Mouse (Mus musculus) midbrain, embryonic 13.5 days (tissue): Measurements from ENCODE around the gene Prr12. TPM values are rescaled to one million over a fixed set of nuclear protein-coding genes. Genes with fewer than 3 reads are reported as not detected.

ENCODE experiments used
- ATAC-seq: fragments of 200-750 bp; cut with Nextera tagmentation; 2 replicates; pipeline ENCODE4 v1.8.0; 2017; ENCODE audit warnings: mild to moderate bottlenecking, moderate TSS enrichment, moderate library complexity
- H3K27ac ChIP-seq: fragments of 300-500 bp; sonication (generic); 2 replicates; pipeline ENCODE4 v1.5.1; 2015; ENCODE audit warnings: inconsistent platforms, mild to moderate bottlenecking, moderate library complexity
- H3K27me3 ChIP-seq: fragments of 300-500 bp; sonication (generic); 2 replicates; pipeline ENCODE4 v1.6.1; 2015; ENCODE audit warnings: mild to moderate bottlenecking, inconsistent platforms
- H3K36me3 ChIP-seq: fragments of 300-500 bp; sonication (generic); 2 replicates; pipeline ENCODE4 v1.6.1; 2015; ENCODE audit warnings: mild to moderate bottlenecking, inconsistent platforms
- H3K4me1 ChIP-seq: fragments of 300-500 bp; sonication (generic); replicated peaks from 2 replicates; pipeline ENCODE4 v1.6.1; 2015; ENCODE audit warnings: inconsistent platforms
- H3K4me2 ChIP-seq: fragments of 300-500 bp; sonication (generic); replicated peaks from 2 replicates; pipeline ENCODE4 v1.6.1; 2015; ENCODE audit warnings: moderate library complexity, mild to moderate bottlenecking, inconsistent platforms
- H3K4me3 ChIP-seq: fragments of 300-500 bp; sonication (generic); replicated peaks from 2 replicates; pipeline ENCODE4 v1.5.1; 2015; ENCODE audit warnings: mild to moderate bottlenecking, inconsistent platforms
- H3K9ac ChIP-seq: fragments of 300-500 bp; sonication (generic); replicated peaks from 2 replicates; pipeline ENCODE4 v1.6.1; 2015; ENCODE audit warnings: mild to moderate bottlenecking, inconsistent platforms
- H3K9me3 ChIP-seq: fragments of 300-500 bp; sonication (generic); 2 replicates; pipeline ENCODE4 v1.6.1; 2016; ENCODE audit warnings: mild to moderate bottlenecking, inconsistent platforms
- WGBS: fragments of 180-500 bp; shearing (Covaris S2); methylation state at CpG from one replicate; pipeline ENCODE4 v1.1.7; 2015; 5-methylcytosine and 5-hydroxymethylcytosine counted together
- polyA plus RNA-seq: library from polyadenylated mRNA; unstranded; fragments of >200 nt; fragmentation: Nextera tagmentation; extraction: Ambion mirVana; gene quantifications from 2 replicates; pipeline ENCODE4 v1.2.1, GENCODE M21; 2015

Gene Prr12
- polyA plus RNA-seq, 1 experiment from 2014 or later, result 17.0 TPM

DNA sequence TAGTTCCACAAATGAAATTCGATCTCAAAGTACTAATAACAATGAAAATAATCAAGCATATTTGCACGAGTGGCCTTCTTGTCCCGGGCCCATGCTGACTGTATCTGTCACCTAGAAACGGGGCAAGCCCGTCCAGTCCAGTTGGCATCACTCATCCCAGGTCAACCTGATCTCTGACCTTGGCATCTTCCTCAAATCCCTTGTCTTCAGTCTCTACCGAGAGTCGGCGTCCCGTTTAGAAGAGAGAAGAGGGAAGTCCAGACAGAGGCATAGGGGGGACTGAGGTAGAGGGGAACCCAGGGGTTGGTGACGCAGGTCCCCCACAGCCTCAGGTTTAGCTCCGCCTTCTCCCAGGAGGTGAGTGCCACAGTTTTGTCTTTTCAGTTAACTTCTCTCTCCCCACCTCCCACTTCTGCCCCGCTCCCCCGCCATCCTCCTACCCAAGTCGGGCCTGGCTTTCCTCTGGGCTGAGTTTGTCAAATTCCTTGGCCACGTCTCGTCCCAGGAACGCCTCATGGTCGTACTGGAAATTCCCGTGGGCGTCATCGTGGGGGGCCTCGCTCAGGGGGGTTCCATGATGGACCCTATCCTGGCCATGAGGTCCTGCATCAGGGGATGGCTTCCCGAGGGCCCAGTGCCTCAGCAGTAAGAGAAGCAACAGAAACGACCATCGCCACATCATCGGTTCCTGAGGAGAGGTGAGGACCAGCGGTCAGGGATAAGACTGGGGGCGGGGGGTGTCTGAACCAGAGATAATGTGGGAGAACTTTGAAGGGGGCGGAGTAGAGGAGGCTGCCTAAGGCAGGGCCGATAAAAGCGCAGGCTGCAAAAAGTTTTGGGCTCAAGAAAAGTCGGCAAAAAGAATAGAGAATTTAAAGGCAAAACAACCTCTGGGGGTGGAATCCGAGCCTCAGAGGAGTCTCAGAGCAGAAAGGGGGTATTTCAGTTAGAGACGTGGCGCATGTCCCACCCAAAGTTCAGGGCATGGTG lies 38.6 kb upstream of the Prr12 start:
- Histone ChIP-seq H3K4me2 (peak overlapping the region; percentile 61), H3K27ac (0 out of 2 replicates have a peak overlapping the region, but pooled peaks have one; percentile 14), H3K36me3 (peaks cover 13% of the 10 kb centered on the region), H3K4me3 (peak overlapping the region; percentile 43), H3K27me3 (0 out of 2 replicates have a peak, but pooled peaks cover 5% of the 10 kb centered on the region), H3K9me3 (no peaks in the 10 kb centered on the region), H3K9ac (peak overlapping the region; percentile 53), H3K4me1 (peaks cover 13% of the 10 kb centered on the region)
- 17% methylated on average over 35 of the region's 35 CpGs for whole genome bisulfite sequencing
- peak; percentile 62 for ATAC-seq

DNA sequence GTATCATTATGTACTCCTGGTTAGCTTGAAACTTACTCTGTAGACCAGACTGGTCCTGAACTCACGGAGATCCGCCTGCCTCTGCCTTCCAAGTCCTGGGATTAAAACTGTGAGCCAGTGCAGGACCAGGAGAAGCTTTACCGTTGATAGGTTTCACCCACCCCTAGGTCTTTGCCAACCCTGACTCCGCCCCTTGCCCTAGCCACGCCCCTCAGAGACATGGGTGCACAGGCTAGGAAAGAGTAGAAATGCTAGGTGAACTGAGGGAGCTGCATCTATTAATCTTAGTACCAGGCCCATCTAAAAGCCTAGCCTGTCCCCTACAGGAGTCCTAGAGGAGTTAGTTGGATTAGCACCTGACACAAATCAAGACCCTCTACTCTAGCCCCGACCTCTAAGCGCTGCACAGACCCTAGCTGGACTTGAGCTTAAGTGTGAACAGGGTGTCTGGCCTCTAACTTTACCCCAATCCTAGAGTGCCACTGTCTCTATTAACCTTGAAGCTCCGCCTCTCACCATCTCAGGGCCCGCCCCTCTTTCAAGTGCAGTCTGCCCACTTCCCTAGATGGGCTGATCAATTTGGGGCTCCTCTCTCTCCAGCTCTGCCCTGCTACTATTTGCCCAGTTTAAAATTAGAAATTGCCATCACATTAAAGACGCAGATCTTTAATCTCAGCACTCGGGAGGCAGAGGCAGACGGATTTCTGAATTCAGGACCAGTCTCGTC lies 37.7 kb upstream of the Prr12 start:
- Histone ChIP-seq H3K27ac (no peak overlapping the region), H3K27me3 (0 out of 2 replicates have a peak, but pooled peaks cover 5% of the 10 kb centered on the region), H3K4me1 (peaks cover 13% of the 10 kb centered on the region), H3K4me3 (no peak overlapping the region), H3K9ac (no peak overlapping the region), H3K36me3 (peaks cover 17% of the 10 kb centered on the region), H3K4me2 (peak overlapping the region; percentile 61; the same call in 1 of the 2 replicates), H3K9me3 (no peaks in the 10 kb centered on the region)
- ATAC-seq, result 0 out of 2 replicates have a peak, but pooled peaks have one; percentile 7
- WGBS, result 82% methylated on average over 13 of the region's 13 CpGs

DNA sequence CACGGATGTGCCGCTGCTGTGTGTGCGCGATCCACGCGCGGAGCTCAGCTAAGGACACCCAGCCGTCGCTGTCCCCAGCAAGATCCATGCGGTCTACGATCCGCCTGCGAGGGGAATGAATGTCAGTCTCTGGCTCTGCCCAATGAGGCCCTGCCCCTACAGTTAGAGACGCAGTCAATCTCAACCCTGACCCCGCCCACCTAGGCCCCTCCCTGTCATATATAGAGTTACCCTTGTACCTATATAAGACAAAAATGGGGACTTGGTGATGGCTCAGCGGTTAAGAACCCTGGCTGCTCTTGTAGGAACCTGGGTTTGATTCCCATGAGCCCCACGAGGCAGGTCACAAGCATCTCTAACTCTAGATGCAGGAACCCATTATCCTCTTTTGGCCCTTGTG lies 35.9 kb upstream of the Prr12 start:
- H3K4me1 ChIP-seq, result peaks cover 13% of the 10 kb centered on the region
- no peak overlapping the region for H3K27ac ChIP-seq
- 95% methylated on average over 17 of the region's 17 CpGs for WGBS
- no peak overlapping the region for H3K4me3 ChIP-seq
- 0 out of 2 replicates have a peak, but pooled peaks cover 5% of the 10 kb centered on the region for H3K27me3 ChIP-seq
- no peak overlapping the region for H3K9ac ChIP-seq
- no peaks in the 10 kb centered on the region for H3K9me3 ChIP-seq
- H3K36me3 ChIP-seq, result peaks cover 24% of the 10 kb centered on the region
- no peak for ATAC-seq
- no peak overlapping the region for H3K4me2 ChIP-seq

DNA sequence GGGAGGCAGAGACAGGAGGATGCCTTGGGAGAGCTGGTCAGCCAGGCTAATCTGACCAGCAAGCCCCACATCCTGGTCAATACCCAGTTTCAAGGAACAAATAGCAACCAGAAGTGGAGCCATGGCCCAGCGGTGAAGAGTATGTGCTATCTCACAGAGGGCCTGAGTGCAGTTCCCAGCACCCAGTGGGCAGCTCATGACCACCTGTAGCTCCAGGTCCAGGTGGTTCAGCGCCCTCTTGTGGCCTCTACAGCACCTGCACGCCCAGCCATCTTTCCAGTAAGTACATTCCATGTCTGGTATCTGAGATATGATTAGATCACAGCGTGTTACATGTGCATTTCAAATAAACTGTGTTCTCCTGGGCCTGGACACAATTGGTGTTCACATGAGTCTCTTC lies 33.4 kb upstream of the Prr12 start:
- Histone ChIP-seq H3K4me2 (no peak overlapping the region), H3K36me3 (peaks cover 28% of the 10 kb centered on the region), H3K27ac (no peak overlapping the region), H3K4me1 (peaks cover 2% of the 10 kb centered on the region; the same call in 1 of the 2 replicates), H3K9ac (no peak overlapping the region), H3K9me3 (no peaks in the 10 kb centered on the region), H3K27me3 (no peaks in the 10 kb centered on the region), H3K4me3 (no peak overlapping the region)
- no peak for ATAC-seq
- WGBS, result 80% methylated on average over 4 of the region's 4 CpGs

DNA sequence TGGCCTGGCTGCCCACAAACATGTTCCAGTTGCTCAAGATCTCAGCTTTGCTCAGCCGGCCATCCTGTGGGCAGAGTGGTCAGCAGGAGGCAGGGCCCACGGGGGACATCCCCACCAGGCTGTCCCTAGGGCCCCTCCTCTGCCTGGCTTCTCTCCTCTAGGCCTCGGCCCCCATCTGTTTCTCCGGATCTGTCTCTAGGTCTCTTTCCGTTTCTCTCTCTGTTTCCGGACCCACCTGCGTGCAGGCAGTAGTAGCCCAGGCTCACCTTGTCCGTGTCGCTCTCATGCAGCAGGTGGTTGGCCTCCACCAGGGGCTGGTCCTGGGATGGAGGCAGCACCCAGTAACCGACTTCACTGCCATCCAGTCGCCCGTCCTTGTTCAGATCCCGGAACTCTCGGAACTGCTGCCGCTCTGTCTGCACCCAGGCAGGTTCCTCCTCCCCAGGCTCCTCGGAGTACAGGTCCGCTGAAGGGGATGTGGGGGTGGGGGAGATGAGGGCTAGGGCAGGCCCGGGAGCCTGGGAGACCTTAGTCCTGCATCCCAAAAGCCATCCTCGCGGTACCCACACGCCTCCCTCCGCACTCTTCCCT lies 30.7 kb upstream of the Prr12 start:
- ATAC-seq, result no peak
- 87% methylated on average over 22 of the region's 22 CpGs for WGBS
- H3K27ac ChIP-seq, result no peak overlapping the region

DNA sequence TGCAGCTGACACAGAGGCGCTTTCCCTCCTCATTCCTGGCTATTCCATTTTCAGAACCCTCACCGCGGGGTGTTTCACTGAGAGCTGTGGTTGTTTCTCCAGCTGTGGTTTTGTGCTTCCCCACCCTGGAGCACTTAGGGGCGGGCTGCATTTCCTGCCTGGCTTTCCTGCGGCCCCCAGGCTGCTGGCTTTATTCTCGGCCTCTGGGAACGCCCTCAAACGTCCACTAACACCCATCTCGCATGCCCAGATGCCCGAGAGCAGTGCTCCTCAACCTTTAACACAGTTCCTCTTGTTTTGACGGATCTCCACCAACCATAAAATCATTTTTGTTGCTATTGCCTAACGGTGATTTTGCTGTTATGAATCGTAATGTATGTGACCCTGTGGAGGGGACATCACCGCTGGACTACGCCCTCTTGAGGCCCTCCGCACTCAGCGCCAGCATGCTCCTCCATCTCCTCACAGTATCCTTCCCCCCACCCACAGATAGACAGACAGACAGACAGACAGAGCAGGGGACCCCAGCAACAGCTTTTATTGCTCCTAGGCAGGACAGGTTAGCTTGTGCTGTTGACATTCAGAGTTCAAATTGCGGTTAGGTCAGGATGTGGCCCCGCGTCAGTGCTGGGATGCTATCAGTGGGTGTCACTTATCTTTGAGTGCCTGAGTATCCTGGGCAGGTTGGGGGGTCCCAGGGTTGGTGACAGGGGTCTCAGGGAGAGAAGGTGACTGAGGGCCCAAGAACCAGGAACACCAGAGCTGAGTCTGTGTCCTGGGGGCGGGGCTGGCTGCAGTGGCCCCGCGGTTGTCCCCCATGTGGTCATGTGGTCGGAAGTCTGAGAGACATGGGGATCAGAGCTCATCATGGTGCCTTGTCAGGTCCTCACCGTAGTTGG lies 30.0 kb upstream of the Prr12 start:
- H3K4me2 ChIP-seq, result no peak overlapping the region
- H3K9me3 ChIP-seq, result no peaks in the 10 kb centered on the region
- no peak overlapping the region for H3K4me3 ChIP-seq
- no peak for ATAC-seq
- no peaks in the 10 kb centered on the region for H3K27me3 ChIP-seq
- 79% methylated on average over 25 of the region's 25 CpGs for WGBS
- H3K36me3 ChIP-seq, result peaks cover 30% of the 10 kb centered on the region
- 0 out of 2 replicates have a peak, but pooled peaks cover 4% of the 10 kb centered on the region for H3K4me1 ChIP-seq
- no peak overlapping the region for H3K27ac ChIP-seq
- no peak overlapping the region for H3K9ac ChIP-seq

More for the DNA sequence above, 30.7 kb upstream of the Prr12 start:
- no peak overlapping the region for H3K4me3 ChIP-seq
- no peak overlapping the region for H3K9ac ChIP-seq
- H3K36me3 ChIP-seq, result peaks cover 28% of the 10 kb centered on the region
- H3K4me1 ChIP-seq, result 0 out of 2 replicates have a peak, but pooled peaks cover 4% of the 10 kb centered on the region
- no peaks in the 10 kb centered on the region for H3K27me3 ChIP-seq
- H3K9me3 ChIP-seq, result no peaks in the 10 kb centered on the region
- no peak overlapping the region for H3K4me2 ChIP-seq

DNA sequence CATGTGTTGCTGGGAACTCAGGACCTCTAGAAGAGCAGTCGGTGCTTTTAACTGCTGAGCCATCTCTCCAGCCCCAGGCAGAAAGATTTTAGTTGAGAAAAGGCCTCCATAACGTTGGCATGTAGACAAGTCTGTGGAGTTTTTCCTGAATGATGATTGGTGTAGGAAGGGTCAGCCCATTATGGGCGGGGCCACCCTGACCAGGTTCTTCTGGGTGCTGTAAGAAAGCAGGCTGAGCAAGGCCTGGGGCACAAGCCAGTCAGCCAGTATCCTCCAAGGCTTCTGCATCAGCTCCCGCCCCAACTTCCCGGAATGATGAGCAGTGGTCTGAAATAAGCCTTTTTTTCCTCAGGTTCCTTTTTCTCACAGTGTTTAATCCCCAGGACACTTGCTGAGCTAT lies 28.3 kb upstream of the Prr12 start:
- Histone ChIP-seq H3K4me1 (0 out of 2 replicates have a peak, but pooled peaks cover 4% of the 10 kb centered on the region), H3K27ac (no peak overlapping the region), H3K27me3 (no peaks in the 10 kb centered on the region), H3K4me3 (no peak overlapping the region), H3K9me3 (no peaks in the 10 kb centered on the region), H3K4me2 (no peak overlapping the region), H3K9ac (no peak overlapping the region), H3K36me3 (peaks cover 31% of the 10 kb centered on the region)
- WGBS, result 45% methylated on average over 5 of the region's 5 CpGs
- ATAC-seq, result no peak

DNA sequence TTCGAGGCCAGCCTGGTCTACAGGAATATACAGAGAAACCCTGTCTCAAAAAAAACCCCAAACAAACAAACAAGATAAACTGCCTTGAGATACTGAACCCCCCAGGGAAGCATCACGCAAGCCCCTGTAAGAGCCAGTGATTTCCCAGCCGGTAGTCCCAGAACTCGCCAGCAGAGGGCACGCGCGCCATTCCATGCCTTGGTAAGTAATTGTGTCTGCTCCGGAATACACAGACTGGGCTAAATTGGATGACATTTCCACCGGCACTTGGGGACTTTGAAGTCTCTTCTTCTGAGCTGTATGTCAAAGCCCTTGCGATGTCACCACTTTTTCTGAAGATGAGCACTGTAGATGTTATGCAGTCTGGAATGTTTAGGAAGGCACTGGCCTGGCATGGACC lies 27.2 kb upstream of the Prr12 start:
- no peak overlapping the region for H3K27ac ChIP-seq
- H3K4me2 ChIP-seq, result no peak overlapping the region
- H3K36me3 ChIP-seq, result peaks cover 40% of the 10 kb centered on the region

DNA sequence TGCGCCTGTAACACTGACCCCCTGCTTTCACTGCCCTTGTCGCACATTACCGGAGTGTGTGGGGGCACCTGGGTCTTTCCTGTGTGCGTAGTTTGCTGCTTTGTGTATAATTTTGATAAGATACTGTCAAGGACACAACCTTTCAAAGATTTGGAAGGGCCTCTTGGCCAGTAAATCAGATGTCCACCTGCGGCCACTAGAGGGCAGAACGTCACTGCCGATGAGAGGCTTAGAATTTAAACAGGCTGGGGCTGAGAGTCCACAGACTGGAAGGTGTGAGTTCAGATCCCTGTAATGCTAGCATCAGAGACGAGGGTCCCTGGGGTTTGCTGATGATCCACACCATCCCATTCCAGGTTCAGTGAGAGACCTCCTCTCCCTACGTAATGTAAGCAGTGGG lies 25.8 kb upstream of the Prr12 start:
- Histone ChIP-seq H3K9ac (no peak overlapping the region), H3K4me2 (no peak overlapping the region), H3K27me3 (no peaks in the 10 kb centered on the region), H3K4me1 (0 out of 2 replicates have a peak, but pooled peaks cover 4% of the 10 kb centered on the region), H3K4me3 (no peak overlapping the region), H3K27ac (no peak overlapping the region), H3K9me3 (no peaks in the 10 kb centered on the region), H3K36me3 (peaks cover 45% of the 10 kb centered on the region)
- ATAC-seq, result 0 out of 2 replicates have a peak, but pooled peaks have one; percentile 37
- WGBS, result 39% methylated on average over 9 of the region's 9 CpGs

More for the DNA sequence above, 27.2 kb upstream of the Prr12 start:
- H3K27me3 ChIP-seq, result no peaks in the 10 kb centered on the region
- peak; percentile 38 for ATAC-seq
- H3K4me3 ChIP-seq, result no peak overlapping the region
- no peaks in the 10 kb centered on the region for H3K9me3 ChIP-seq
- WGBS, result 2% methylated on average over 10 of the region's 10 CpGs
- 0 out of 2 replicates have a peak, but pooled peaks cover 4% of the 10 kb centered on the region for H3K4me1 ChIP-seq
- H3K9ac ChIP-seq, result no peak overlapping the region

DNA sequence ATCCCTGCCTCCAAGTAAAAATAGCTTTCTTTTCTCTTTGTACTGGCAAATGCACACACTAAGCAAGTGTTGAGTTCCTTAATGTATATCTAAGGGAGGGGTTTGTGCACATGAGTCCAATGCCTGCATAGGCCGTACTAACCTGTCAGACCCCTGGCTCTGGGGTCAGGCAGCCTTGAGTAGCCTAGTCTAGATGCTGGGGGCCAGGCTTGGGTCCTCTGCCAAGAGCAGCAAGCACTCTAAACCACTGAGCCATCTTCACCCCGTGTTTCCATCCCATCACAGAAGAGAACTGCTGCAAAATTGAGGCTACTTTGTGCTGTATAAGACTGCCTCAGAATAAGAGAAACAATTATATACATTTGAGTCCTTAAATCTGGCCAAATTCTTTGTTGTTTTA lies 25.1 kb upstream of the Prr12 start:
- 92% methylated on average over 2 of the region's 2 CpGs for WGBS
- H3K9ac ChIP-seq, result no peak overlapping the region
- no peak for ATAC-seq
- no peak overlapping the region for H3K4me3 ChIP-seq
- H3K27ac ChIP-seq, result no peak overlapping the region
- H3K4me1 ChIP-seq, result 0 out of 2 replicates have a peak, but pooled peaks cover 4% of the 10 kb centered on the region
- peaks cover 43% of the 10 kb centered on the region for H3K36me3 ChIP-seq
- no peaks in the 10 kb centered on the region for H3K9me3 ChIP-seq
- no peak overlapping the region for H3K4me2 ChIP-seq
- H3K27me3 ChIP-seq, result no peaks in the 10 kb centered on the region

DNA sequence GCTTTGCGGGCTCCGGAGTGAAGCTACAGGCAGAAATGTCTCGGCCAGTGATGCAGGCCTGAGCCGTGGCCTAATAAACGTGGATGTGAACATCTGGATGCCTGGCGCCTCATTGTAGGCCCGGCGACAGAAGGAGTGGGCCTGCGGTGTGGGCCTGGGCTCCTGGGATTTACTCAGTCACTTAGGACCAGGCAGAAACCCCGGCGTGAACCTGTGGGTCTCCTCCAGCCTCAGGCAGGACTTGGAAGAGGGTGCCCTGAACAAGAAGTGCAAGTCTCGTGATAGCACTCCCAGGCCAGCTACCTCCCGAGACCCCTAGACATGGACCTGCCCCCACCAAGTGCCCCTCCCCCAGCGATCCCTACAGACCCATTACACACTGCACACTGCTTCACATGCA lies 24.6 kb upstream of the Prr12 start:
- H3K4me2 ChIP-seq, result no peak overlapping the region
- H3K27ac ChIP-seq, result no peak overlapping the region
- H3K9ac ChIP-seq, result no peak overlapping the region
- H3K9me3 ChIP-seq, result no peaks in the 10 kb centered on the region
- peaks cover 43% of the 10 kb centered on the region for H3K36me3 ChIP-seq
- 0 out of 2 replicates have a peak, but pooled peaks cover 4% of the 10 kb centered on the region for H3K4me1 ChIP-seq
- no peak overlapping the region for H3K4me3 ChIP-seq
- no peak for ATAC-seq
- 88% methylated on average over 14 of the region's 14 CpGs for WGBS
- no peaks in the 10 kb centered on the region for H3K27me3 ChIP-seq
